Mouse (Mus musculus): ENCODE data around the gene Myl6b. TPM values are rescaled to one million over a fixed set of nuclear protein-coding genes. Genes with fewer than 3 reads are reported as not detected.
A peak's percentile ranks its signal among the peaks of the same experiment; 100 is the strongest.

Myl6b gene
- polyA plus RNA-seq, 1 experiment from 2014 or later = 5.0 TPM

- Histone ChIP-seq H3K4me2 (ENCODE audit: low read length) (peak within 1 kb of the TSS; percentile 98), H3K4me1 (ENCODE audit: control insufficient read depth in 2 of 2, insufficient read depth in 2 of 2, low read length in 2 of 2) (peaks cover 7 to 13% of the 10 kb centered on the region in 2 experiments; a peak in 3 of 4 replicates), H3K36me3 (ENCODE audit: control insufficient read depth, insufficient read depth, low read length) (peaks cover 16% of the 10 kb centered on the region), H3K9me3 (ENCODE audit: control insufficient read depth, low read length) (no peaks in the 10 kb centered on the region), H3K4me3 (ENCODE audit: control insufficient read depth in 1 of 2, insufficient read depth in 1 of 2, low read depth in 1 of 2, low read length in 2 of 2) (peak within 1 kb of the TSS; percentile 64 to 87), H3K9ac (ENCODE audit: low read length) (peak within 1 kb of the TSS; percentile 89), H3K27me3 (ENCODE audit: control insufficient read depth, insufficient read depth, low read length) (no peaks in the 10 kb centered on the region), H3K27ac (replicated peaks in 1 of 2; ENCODE audit: control insufficient read depth in 1 of 2, insufficient read depth in 1 of 2, low read depth in 2 of 2, low read length in 2 of 2) (peak within 1 kb of the TSS; percentile 59 to 84)
- under 1% methylated on average over 37 of the region's 37 CpGs for WGBS
- ATAC-seq (ENCODE audit: insufficient number of reproducible peaks, insufficient read depth, low FRiP score, low read depth) = peak; percentile 98
Observed at GRCm38 (mm10) chr10:128525671-128526308, 27.3 kb upstream of the Myl6b start, which contains the start of gene Esyt1. Gene Esyt1 (minus strand): TSS chr10:128525871.

DNA sequence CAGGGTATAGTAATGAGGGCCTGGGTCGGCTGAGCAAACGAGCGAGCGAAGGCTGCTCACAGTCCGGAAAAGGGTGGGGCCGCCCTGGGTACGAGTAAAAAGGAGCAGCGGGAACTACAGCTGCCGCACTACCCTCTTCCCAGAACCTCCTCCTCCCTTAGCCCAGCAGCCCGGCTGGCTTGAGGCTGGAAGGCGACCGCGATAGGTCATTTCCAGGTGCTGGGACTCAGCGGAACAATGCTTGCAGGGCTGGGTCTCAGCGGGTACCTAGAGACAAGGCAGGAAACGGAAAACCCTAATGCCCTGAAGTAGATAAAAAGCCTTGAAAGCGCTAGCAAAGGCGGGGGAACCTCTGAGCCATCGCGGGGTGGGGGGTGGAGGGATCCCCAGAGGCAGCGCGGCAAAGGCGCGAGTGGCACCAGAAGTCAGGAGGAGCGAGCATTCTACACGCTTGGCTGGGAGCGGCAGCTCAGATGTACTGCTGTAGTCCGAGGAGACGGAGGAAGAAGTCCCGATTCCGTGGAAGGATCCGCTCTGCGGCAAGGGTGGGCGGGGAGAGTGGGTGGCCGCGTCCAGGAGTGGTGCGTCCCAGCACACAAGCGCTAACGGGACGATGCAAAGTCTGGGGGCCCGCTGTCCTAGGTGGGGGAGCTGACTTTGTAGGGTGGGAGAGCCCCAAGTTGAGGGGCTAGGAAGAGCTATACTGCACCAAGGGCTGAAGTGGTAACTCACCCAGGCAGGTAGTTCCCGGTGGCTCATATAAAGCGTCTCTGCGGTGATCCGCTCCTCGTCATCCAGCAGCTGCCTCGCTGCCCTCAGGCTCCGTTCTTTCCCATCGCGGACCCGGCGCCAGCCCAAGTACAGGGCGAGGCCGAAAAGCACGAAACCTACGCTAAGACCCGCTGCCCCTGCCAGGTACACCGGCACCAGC is 26.5 kb upstream of the Myl6b start:
- peak overlapping the region; percentile 89 for H3K9ac ChIP-seq (ENCODE audit: low read length)
- peak overlapping the region; percentile 14 to 84 for H3K27ac ChIP-seq (replicated peaks in 1 of 2; ENCODE audit: control insufficient read depth in 1 of 2, insufficient read depth in 1 of 2, low read depth in 2 of 2, low read length in 2 of 2)
- ATAC-seq (ENCODE audit: insufficient number of reproducible peaks, insufficient read depth, low FRiP score, low read depth) = peak; percentile 8; the same call in 1 of the 2 replicates
- under 1% methylated on average over 56 of the region's 58 CpGs for WGBS
- H3K9me3 ChIP-seq (ENCODE audit: control insufficient read depth, low read length) = no peaks in the 10 kb centered on the region
- no peaks in the 10 kb centered on the region for H3K27me3 ChIP-seq (ENCODE audit: control insufficient read depth, insufficient read depth, low read length)
- peak overlapping the region; percentile 98 for H3K4me2 ChIP-seq (ENCODE audit: low read length)
- peaks cover 24% of the 10 kb centered on the region for H3K36me3 ChIP-seq (ENCODE audit: control insufficient read depth, insufficient read depth, low read length)
- peaks cover 7 to 13% of the 10 kb centered on the region in 2 experiments; a peak in 3 of 4 replicates for H3K4me1 ChIP-seq (ENCODE audit: control insufficient read depth in 2 of 2, insufficient read depth in 2 of 2, low read length in 2 of 2)
- peak overlapping the region; percentile 64 to 87 for H3K4me3 ChIP-seq (ENCODE audit: control insufficient read depth in 1 of 2, insufficient read depth in 1 of 2, low read depth in 1 of 2, low read length in 2 of 2)

GRCm38 (mm10) chr10:128524111-128524731 is 25.7 kb upstream of the Myl6b start:
- Histone ChIP-seq H3K27me3 (ENCODE audit: control insufficient read depth, insufficient read depth, low read length) (no peaks in the 10 kb centered on the region), H3K27ac (replicated peaks in 1 of 2; ENCODE audit: control insufficient read depth in 1 of 2, insufficient read depth in 1 of 2, low read depth in 2 of 2, low read length in 2 of 2) (no peak overlapping the region)
- 31% methylated on average over 11 of the region's 11 CpGs for WGBS

DNA sequence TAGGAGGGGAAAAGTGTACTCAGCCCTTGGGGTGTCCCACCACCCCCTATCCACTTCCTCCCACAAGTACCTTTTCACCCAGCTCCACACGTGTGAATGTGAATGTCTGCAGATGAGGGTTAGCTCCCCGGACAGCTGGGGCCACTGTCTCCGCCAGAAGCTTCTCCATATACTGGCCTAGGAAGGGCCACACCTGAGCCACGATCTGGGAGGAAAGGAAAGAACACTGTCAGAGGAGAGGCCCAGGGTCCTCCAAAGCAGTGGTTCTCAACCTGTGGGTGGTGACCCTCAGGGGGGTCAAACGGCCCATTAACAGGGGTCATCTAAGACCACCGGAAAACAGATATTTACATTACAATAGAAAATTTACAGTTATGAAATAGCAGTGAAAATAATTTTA is 23.9 kb upstream of the Myl6b start:
- Histone ChIP-seq H3K4me1 (ENCODE audit: control insufficient read depth in 2 of 2, insufficient read depth in 2 of 2, low read length in 2 of 2) (peaks cover 7 to 13% of the 10 kb centered on the region in 2 experiments; a peak in 3 of 4 replicates), H3K27me3 (ENCODE audit: control insufficient read depth, insufficient read depth, low read length) (no peaks in the 10 kb centered on the region), H3K9ac (ENCODE audit: low read length) (no peak overlapping the region), H3K27ac (replicated peaks in 1 of 2; ENCODE audit: control insufficient read depth in 1 of 2, insufficient read depth in 1 of 2, low read depth in 2 of 2, low read length in 2 of 2) (no peak overlapping the region), H3K36me3 (ENCODE audit: control insufficient read depth, insufficient read depth, low read length) (peaks cover 49% of the 10 kb centered on the region), H3K4me3 (ENCODE audit: control insufficient read depth in 1 of 2, insufficient read depth in 1 of 2, low read depth in 1 of 2, low read length in 2 of 2) (no peak overlapping the region), H3K9me3 (ENCODE audit: control insufficient read depth, low read length) (no peaks in the 10 kb centered on the region), H3K4me2 (ENCODE audit: low read length) (no peak overlapping the region)
- no peak for ATAC-seq (ENCODE audit: insufficient number of reproducible peaks, insufficient read depth, low FRiP score, low read depth)
- WGBS = 76% methylated on average over 6 of the region's 6 CpGs

More at GRCm38 (mm10) chr10:128524111-128524731, 25.7 kb upstream of the Myl6b start:
- Histone ChIP-seq H3K9ac (ENCODE audit: low read length) (peak overlapping the region; percentile 89), H3K4me3 (ENCODE audit: control insufficient read depth in 1 of 2, insufficient read depth in 1 of 2, low read depth in 1 of 2, low read length in 2 of 2) (peak overlapping the region; percentile 64 to 87), H3K4me2 (ENCODE audit: low read length) (peak overlapping the region; percentile 98), H3K4me1 (ENCODE audit: control insufficient read depth in 2 of 2, insufficient read depth in 2 of 2, low read length in 2 of 2) (peaks cover 7 to 13% of the 10 kb centered on the region in 2 experiments; a peak in 3 of 4 replicates), H3K9me3 (ENCODE audit: control insufficient read depth, low read length) (no peaks in the 10 kb centered on the region), H3K36me3 (ENCODE audit: control insufficient read depth, insufficient read depth, low read length) (peaks cover 31% of the 10 kb centered on the region)
- ATAC-seq (ENCODE audit: insufficient number of reproducible peaks, insufficient read depth, low FRiP score, low read depth) = no peak

GRCm38 (mm10) chr10:128520591-128520990 is 22.1 kb upstream of the Myl6b start:
- Histone ChIP-seq H3K9me3 (ENCODE audit: control insufficient read depth, low read length) (no peaks in the 10 kb centered on the region), H3K4me3 (ENCODE audit: control insufficient read depth in 1 of 2, insufficient read depth in 1 of 2, low read depth in 1 of 2, low read length in 2 of 2) (no peak overlapping the region), H3K9ac (ENCODE audit: low read length) (no peak overlapping the region), H3K27ac (replicated peaks in 1 of 2; ENCODE audit: control insufficient read depth in 1 of 2, insufficient read depth in 1 of 2, low read depth in 2 of 2, low read length in 2 of 2) (no peak overlapping the region), H3K27me3 (ENCODE audit: control insufficient read depth, insufficient read depth, low read length) (no peaks in the 10 kb centered on the region), H3K36me3 (ENCODE audit: control insufficient read depth, insufficient read depth, low read length) (peaks cover 67% of the 10 kb centered on the region), H3K4me2 (ENCODE audit: low read length) (no peak overlapping the region), H3K4me1 (ENCODE audit: control insufficient read depth in 2 of 2, insufficient read depth in 2 of 2, low read length in 2 of 2) (peaks cover 5 to 8% of the 10 kb centered on the region in 2 experiments; a peak in 3 of 4 replicates)
- no peak for ATAC-seq (ENCODE audit: insufficient number of reproducible peaks, insufficient read depth, low FRiP score, low read depth)
- WGBS = 85% methylated on average over 16 of the region's 16 CpGs

DNA sequence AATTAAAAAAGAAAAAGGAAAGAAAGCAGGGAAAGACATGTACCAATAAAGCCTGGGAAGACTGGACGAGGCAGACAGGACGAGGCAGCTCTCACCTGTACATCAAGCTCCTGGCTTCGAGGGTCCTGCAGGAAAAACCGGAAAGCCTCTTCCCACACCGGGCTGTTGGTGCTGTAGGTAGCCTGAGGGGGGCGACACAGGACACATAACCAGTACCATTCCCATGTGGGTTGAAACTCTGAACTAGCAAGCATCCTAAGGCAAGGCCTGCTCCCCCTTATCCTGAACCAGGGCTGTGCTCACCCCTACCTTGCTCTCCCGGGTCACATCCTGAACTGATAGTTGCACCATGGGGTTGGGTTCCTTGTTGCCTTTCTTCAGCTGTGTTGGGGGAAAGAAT is 20.3 kb upstream of the Myl6b start:
- H3K27ac ChIP-seq (replicated peaks in 1 of 2; ENCODE audit: control insufficient read depth in 1 of 2, insufficient read depth in 1 of 2, low read depth in 2 of 2, low read length in 2 of 2) = no peak overlapping the region
- no peaks in the 10 kb centered on the region for H3K9me3 ChIP-seq (ENCODE audit: control insufficient read depth, low read length)
- H3K4me2 ChIP-seq (ENCODE audit: low read length) = no peak overlapping the region
- H3K36me3 ChIP-seq (ENCODE audit: control insufficient read depth, insufficient read depth, low read length) = peaks cover 77% of the 10 kb centered on the region
- ATAC-seq (ENCODE audit: insufficient number of reproducible peaks, insufficient read depth, low FRiP score, low read depth) = no peak
- WGBS = 75% methylated on average over 7 of the region's 7 CpGs
- H3K4me1 ChIP-seq (ENCODE audit: control insufficient read depth in 2 of 2, insufficient read depth in 2 of 2, low read length in 2 of 2) = no peaks in the 10 kb centered on the region
- H3K27me3 ChIP-seq (ENCODE audit: control insufficient read depth, insufficient read depth, low read length) = no peaks in the 10 kb centered on the region
- H3K9ac ChIP-seq (ENCODE audit: low read length) = no peak overlapping the region
- no peak overlapping the region for H3K4me3 ChIP-seq (ENCODE audit: control insufficient read depth in 1 of 2, insufficient read depth in 1 of 2, low read depth in 1 of 2, low read length in 2 of 2)

DNA sequence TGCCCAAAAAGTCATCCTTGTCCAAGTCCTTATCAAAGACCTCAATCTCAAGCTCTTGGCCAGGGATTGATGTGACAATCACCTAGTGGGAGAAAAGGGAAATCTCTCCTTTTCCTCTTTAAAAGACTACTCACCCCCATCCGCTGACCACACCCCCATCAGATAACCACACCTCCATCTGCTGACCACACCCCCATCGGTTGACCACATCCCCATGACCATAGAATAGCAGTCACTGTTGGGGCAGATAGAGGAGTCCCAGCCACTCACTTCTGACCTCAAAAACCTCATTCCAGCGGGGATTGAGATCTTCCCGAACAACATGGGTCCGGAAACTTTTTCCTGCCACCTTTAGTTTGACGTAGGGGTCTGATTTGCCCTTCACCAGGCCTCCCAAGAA is 18.2 kb upstream of the Myl6b start:
- Histone ChIP-seq H3K27ac (replicated peaks in 1 of 2; ENCODE audit: control insufficient read depth in 1 of 2, insufficient read depth in 1 of 2, low read depth in 2 of 2, low read length in 2 of 2) (no peak overlapping the region), H3K27me3 (ENCODE audit: control insufficient read depth, insufficient read depth, low read length) (no peaks in the 10 kb centered on the region), H3K4me2 (ENCODE audit: low read length) (no peak overlapping the region), H3K9ac (ENCODE audit: low read length) (no peak overlapping the region), H3K9me3 (ENCODE audit: control insufficient read depth, low read length) (no peaks in the 10 kb centered on the region), H3K36me3 (ENCODE audit: control insufficient read depth, insufficient read depth, low read length) (peaks cover 91% of the 10 kb centered on the region), H3K4me3 (ENCODE audit: control insufficient read depth in 1 of 2, insufficient read depth in 1 of 2, low read depth in 1 of 2, low read length in 2 of 2) (no peak overlapping the region), H3K4me1 (ENCODE audit: control insufficient read depth in 2 of 2, insufficient read depth in 2 of 2, low read length in 2 of 2) (no peaks in the 10 kb centered on the region)
- 37% methylated on average over 6 of the region's 6 CpGs for WGBS
- ATAC-seq (ENCODE audit: insufficient number of reproducible peaks, insufficient read depth, low FRiP score, low read depth) = no peak

Data from heart, embryonic 14.5 days (tissue).